ENCODE assay signal across 8 mouse cellular contexts in genomic region chr5:112870729-112871128, GRCm38 (mm10). TPM values are rescaled to one million over a fixed set of nuclear protein-coding genes. Genes with fewer than 3 reads are reported as not detected.
DNase-seq lines count a peak whose midpoint lies in the region; ATAC-seq and TF ChIP-seq lines count a peak whose summit lies in the region.

No protein-coding gene starts in this region.

- H3K27me3 ChIP-seq in kidney, embryonic 16.5 days (ENCODE audit: insufficient read depth, low read length): peaks cover 8% of the 10 kb centered on the region
- H3K27me3 ChIP-seq in limb, embryonic 10.5 days (ENCODE audit: low read depth, poor library complexity, severe bottlenecking): peaks cover 43% of the 10 kb centered on the region
- no peaks in the 10 kb centered on the region for H3K27me3 ChIP-seq in neural tube, embryonic 11.5 days (ENCODE audit: control insufficient read depth, insufficient read depth, low read length)
- no peaks in the 10 kb centered on the region for H3K27me3 ChIP-seq in thymus, adult 2 months (ENCODE audit: control insufficient read depth, insufficient read depth, low read length)

- no peak overlapping the region for H3K9ac ChIP-seq in kidney, embryonic 16.5 days (replicated peaks; ENCODE audit: low read length)
- H3K9ac ChIP-seq in neural tube, embryonic 11.5 days (ENCODE audit: low read length): no peak overlapping the region

- no peaks in the 10 kb centered on the region for H3K4me1 ChIP-seq in kidney, embryonic 16.5 days (ENCODE audit: insufficient read depth, low read length)
- H3K4me1 ChIP-seq in limb, embryonic 10.5 days: no peaks in the 10 kb centered on the region
- no peaks in the 10 kb centered on the region for H3K4me1 ChIP-seq in neural tube, embryonic 11.5 days (ENCODE audit: control insufficient read depth, insufficient read depth, low read length)
- H3K4me1 ChIP-seq in thymus, adult 2 months (replicated peaks; ENCODE audit: control insufficient read depth, insufficient read depth, low read length): no peaks in the 10 kb centered on the region

- DNase-seq in kidney, adult 18-20 months: peak; percentile 73
- DNase-seq in brain, embryonic 14.5 days (ENCODE audit: low read depth): peak; percentile 85
- peak; percentile 70 for DNase-seq in induced T-regulatory cell, adult 2 months (ENCODE audit: low read depth)
- peak; percentile 87 for DNase-seq in limb, embryonic 10.5 days (ENCODE audit: low spot score)
- peak; percentile 80 for DNase-seq in neural tube, embryonic 11.5 days (ENCODE audit: low spot score)
- peak; percentile 64 for DNase-seq in thymus, adult 2 months

- WGBS in kidney, embryonic 16.5 days: 21% methylated on average over 9 of the region's 9 CpGs
- 23% methylated on average over 9 of the region's 9 CpGs for WGBS in limb, embryonic 10.5 days
- 24% methylated on average over 9 of the region's 9 CpGs for WGBS in neural tube, embryonic 11.5 days
- 23% methylated on average over 9 of the region's 9 CpGs for WGBS in thymus, adult 2 months

- no peaks in the 10 kb centered on the region for H3K9me3 ChIP-seq in kidney, embryonic 16.5 days (ENCODE audit: low read length)
- no peaks in the 10 kb centered on the region for H3K9me3 ChIP-seq in limb, embryonic 10.5 days (replicated peaks)
- no peaks in the 10 kb centered on the region for H3K9me3 ChIP-seq in neural tube, embryonic 11.5 days (ENCODE audit: control insufficient read depth, low read length)

- no peak for ATAC-seq in kidney, embryonic 16.5 days (ENCODE audit: low FRiP score, low TSS enrichment)
- ATAC-seq in erythroblast, adult 5-6 weeks (replicated peaks; ENCODE audit: low FRiP score, poor library complexity, severe bottlenecking): peak; percentile 49
- no peak for ATAC-seq in neural tube, embryonic 11.5 days (ENCODE audit: insufficient read depth, low FRiP score, low TSS enrichment)

- H3K4me2 ChIP-seq in kidney, embryonic 16.5 days (replicated peaks; ENCODE audit: low read depth, low read length): no peak overlapping the region
- no peak overlapping the region for H3K4me2 ChIP-seq in neural tube, embryonic 11.5 days (ENCODE audit: low read depth)

- H3K4me3 ChIP-seq in kidney, embryonic 16.5 days (ENCODE audit: low read length): no peak overlapping the region
- no peak overlapping the region for H3K4me3 ChIP-seq in limb, embryonic 10.5 days
- no peak overlapping the region for H3K4me3 ChIP-seq in neural tube, embryonic 11.5 days (ENCODE audit: low read depth, low read length)
- H3K4me3 ChIP-seq in thymus, adult 2 months (ENCODE audit: control insufficient read depth, insufficient read depth, low read length): no peak overlapping the region

- no peak overlapping the region for H3K27ac ChIP-seq in kidney, embryonic 16.5 days (ENCODE audit: low read length)
- no peak overlapping the region for H3K27ac ChIP-seq in limb, embryonic 10.5 days
- no peak overlapping the region for H3K27ac ChIP-seq in neural tube, embryonic 11.5 days (ENCODE audit: low read depth, low read length)
- no peak overlapping the region for H3K27ac ChIP-seq in thymus, adult 2 months (ENCODE audit: control insufficient read depth, insufficient read depth, low read length)

- no peaks in the 10 kb centered on the region for H3K36me3 ChIP-seq in kidney, embryonic 16.5 days (ENCODE audit: insufficient read depth, low read length)
- H3K36me3 ChIP-seq in limb, embryonic 10.5 days: no peaks in the 10 kb centered on the region
- H3K36me3 ChIP-seq in neural tube, embryonic 11.5 days (ENCODE audit: control insufficient read depth, insufficient read depth, low read length): no peaks in the 10 kb centered on the region
- no peaks in the 10 kb centered on the region for H3K36me3 ChIP-seq in thymus, adult 2 months (ENCODE audit: control insufficient read depth, insufficient read depth, low read length)

- TF ChIP-seq CTCF in brain, embryonic 14.5 days (IDR thresholded peaks at IDR 0.05; ENCODE audit: borderline replicate concordance, extremely low read depth, insufficient read depth, insufficient read length): peak; percentile 84
- peak; percentile 74 for TF ChIP-seq CTCF in thymus, adult 2 months (IDR thresholded peaks at IDR 0.05; ENCODE audit: borderline replicate concordance, control insufficient read depth, extremely low read depth, insufficient read depth, low read length, poor library complexity)

- TF ChIP-seq POLR2A in brain, embryonic 14.5 days (IDR thresholded peaks at IDR 0.05; ENCODE audit: borderline replicate concordance, extremely low read depth, insufficient read depth, insufficient read length, poor library complexity, severe bottlenecking): no peak
- no peak for TF ChIP-seq POLR2A in thymus, adult 2 months (IDR thresholded peaks at IDR 0.05; ENCODE audit: control insufficient read depth, extremely low read depth, insufficient read depth, low read length, poor library complexity)

RNA-seq across cellular contexts. Expression of gene Myo18b, which starts 25.4 kb away (rescaled TPM):
- 0.39 and 0.41 TPM in 2 replicates for polyA plus RNA-seq in kidney, embryonic 16.5 days (2015; fragmentation: Nextera tagmentation; extraction: Ambion mirVana)
- 1.1 and 1.8 TPM in 2 replicates for polyA plus RNA-seq in brain, embryonic 14.5 days (2012; rRNA removed)
- total RNA-seq in erythroblast, adult 5-6 weeks (2015; ENCODE audit: low replicate concordance): 0.38 and 0.63 TPM in 2 replicates
- 0.34 and 0.42 TPM in 2 replicates for total RNA-seq in erythroblast, adult 5-6 weeks (2017; ENCODE audit: low replicate concordance)
- 0.30 and 0.41 TPM in 2 replicates for polyA plus RNA-seq in limb, embryonic 10.5 days (2016; fragmentation: Nextera tagmentation; extraction: Ambion mirVana)
- polyA plus RNA-seq in neural tube, embryonic 11.5 days (2014; fragmentation: Nextera tagmentation; extraction: Ambion mirVana): 0.66 and 1.1 TPM in 2 replicates
- polyA plus RNA-seq in thymus, adult 2 months (2012; rRNA removed): 0.36 and 3.8 TPM in 2 replicates
